ENCODE assay signal across 8 mouse cellular contexts in the genomic region with DNA sequence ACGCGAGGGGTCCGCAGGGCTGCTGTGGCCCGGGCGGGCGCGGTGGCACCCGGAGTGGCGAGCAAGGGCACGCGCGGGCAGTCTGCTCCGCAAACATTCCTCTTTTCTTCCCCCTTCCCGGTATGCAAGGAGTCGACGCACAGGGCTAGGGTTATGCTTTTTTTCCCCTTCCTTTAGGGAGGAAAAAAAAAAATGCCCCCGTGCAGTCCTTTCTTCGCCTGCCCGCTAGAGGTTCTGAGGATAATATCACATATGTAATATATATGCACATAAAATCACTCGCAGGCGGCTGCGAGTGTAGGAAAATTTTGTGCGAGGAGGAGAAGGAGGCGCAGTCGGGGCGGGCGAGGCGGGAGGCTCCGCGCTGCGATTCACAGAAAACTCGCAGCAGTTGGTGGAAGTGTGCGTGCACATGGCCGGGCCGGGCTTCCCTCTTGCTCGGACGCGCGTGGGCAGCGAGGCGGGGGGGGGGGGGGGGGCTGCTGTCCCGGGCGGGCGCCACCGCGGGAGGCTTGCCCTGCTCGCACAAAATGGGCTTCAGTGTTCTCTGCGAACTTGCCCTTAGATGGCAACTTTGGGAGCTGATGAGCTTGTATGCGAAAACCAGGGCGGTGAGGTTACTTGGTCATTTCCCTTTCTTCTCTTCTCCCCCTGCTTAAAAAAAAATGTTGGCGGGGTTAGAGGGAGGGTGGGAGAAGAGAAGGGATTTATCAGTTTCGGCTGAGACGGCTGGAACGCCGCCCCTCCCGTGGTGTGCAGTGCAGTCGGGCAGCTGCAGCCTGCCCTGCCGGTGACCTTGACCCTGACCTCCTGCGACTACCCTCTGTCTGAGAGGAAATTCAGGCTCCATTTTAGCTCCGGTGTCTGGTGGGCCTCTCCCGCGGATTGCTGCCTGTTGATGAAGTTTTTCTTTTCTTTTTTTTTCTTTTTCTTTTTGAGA. TPM values are rescaled to one million over a fixed set of nuclear protein-coding genes. Genes with fewer than 3 reads are reported as not detected.
DNase-seq lines count a peak whose midpoint lies in the region; ATAC-seq and TF ChIP-seq lines count a peak whose summit lies in the region.

No protein-coding gene starts in this region.

- H3K9ac ChIP-seq in ES-E14 (ENCODE audit: insufficient read depth, low read depth, low read length, poor library complexity, severe bottlenecking) = peak overlapping the region; percentile 84
- peak overlapping the region; percentile 94 for H3K9ac ChIP-seq in forebrain, embryonic 16.5 days (replicated peaks; ENCODE audit: low read depth, low read length)
- peak overlapping the region; percentile 88 for H3K9ac ChIP-seq in lung, embryonic 15.5 days

- WGBS in forebrain, embryonic 16.5 days = under 1% methylated on average over 56 of the region's 62 CpGs
- WGBS in lung, embryonic 15.5 days = under 1% methylated on average over 53 of the region's 62 CpGs

- peak overlapping the region; percentile 72 to 97 for H3K4me3 ChIP-seq in ES-E14 (ENCODE audit: insufficient read depth in 1 of 2, low read depth in 1 of 2, low read length in 2 of 2, poor library complexity in 1 of 2, severe bottlenecking in 1 of 2)
- H3K4me3 ChIP-seq in forebrain, embryonic 16.5 days (replicated peaks; ENCODE audit: low read length) = peak overlapping the region; percentile 60
- peak overlapping the region; percentile 82 for H3K4me3 ChIP-seq in lung, embryonic 15.5 days

- peaks cover 12 to 14% of the 10 kb centered on the region in 2 experiments for H3K4me1 ChIP-seq in ES-E14 (ENCODE audit: control insufficient read depth in 2 of 2, insufficient read depth in 2 of 2, low read length in 2 of 2, poor library complexity in 1 of 2)
- H3K4me1 ChIP-seq in forebrain, embryonic 16.5 days (replicated peaks; ENCODE audit: control insufficient read depth, insufficient read depth, low read length) = peaks cover 30% of the 10 kb centered on the region
- H3K4me1 ChIP-seq in lung, embryonic 15.5 days = peaks cover 21% of the 10 kb centered on the region

- peak overlapping the region; percentile 84 for H3K4me2 ChIP-seq in forebrain, embryonic 16.5 days (ENCODE audit: low read length)
- H3K4me2 ChIP-seq in lung, embryonic 15.5 days = peak overlapping the region; percentile 85

- no peaks in the 10 kb centered on the region for H3K9me3 ChIP-seq in ES-E14 (ENCODE audit: control insufficient read depth, insufficient read depth, low read depth, low read length)
- no peaks in the 10 kb centered on the region for H3K9me3 ChIP-seq in forebrain, embryonic 16.5 days (ENCODE audit: control insufficient read depth, low read length)
- H3K9me3 ChIP-seq in lung, embryonic 15.5 days = no peaks in the 10 kb centered on the region

- DNase-seq in ES-E14 (ENCODE audit: low read depth, low spot score) = peak; percentile 75
- DNase-seq in heart, postnatal 25 days (ENCODE audit: low spot score) = peak; percentile 20
- DNase-seq in layer of hippocampus, adult 9-11 months = peak; percentile 30
- peak; percentile 36 for DNase-seq in ovary, postnatal 14 days (ENCODE audit: low spot score)
- peak; percentile 26 to 31 for DNase-seq in thymus, postnatal 36 days

- intact Hi-C loops in heart, postnatal 25 days (cut with DNase I) = no loop called here

- H3K27me3 ChIP-seq in forebrain, embryonic 16.5 days (replicated peaks; ENCODE audit: control insufficient read depth, insufficient read depth, low read length) = no peaks in the 10 kb centered on the region
- no peaks in the 10 kb centered on the region for H3K27me3 ChIP-seq in lung, embryonic 15.5 days

- in situ Hi-C loops in ES-E14 (cut with MboI; ENCODE audit: low sequenced_read_pairs in 2 of 2, unreplicated experiment in 2 of 2) = no loop called here

- ATAC-seq in cerebellum, adult (ENCODE audit: insufficient number of reproducible peaks, low FRiP score, low TSS enrichment) = peak; percentile 19
- peak; percentile 10 for ATAC-seq in forebrain, embryonic 16.5 days
- ATAC-seq in lung, embryonic 15.5 days (ENCODE audit: borderline replicate concordance, extremely low read depth, low FRiP score, low TSS enrichment) = peak; percentile 17

- no peaks in the 10 kb centered on the region for H3K36me3 ChIP-seq in ES-E14 (ENCODE audit: control insufficient read depth, insufficient read depth, low read length, poor library complexity, severe bottlenecking)
- no peaks in the 10 kb centered on the region for H3K36me3 ChIP-seq in forebrain, embryonic 16.5 days (ENCODE audit: control insufficient read depth, insufficient read depth)
- no peaks in the 10 kb centered on the region for H3K36me3 ChIP-seq in lung, embryonic 15.5 days

- peak overlapping the region; percentile 96 for H3K27ac ChIP-seq in ES-E14 (ENCODE audit: insufficient read depth, low read depth, low read length, poor library complexity, severe bottlenecking)
- H3K27ac ChIP-seq in forebrain, embryonic 16.5 days (ENCODE audit: low read length) = peak overlapping the region; percentile 95
- H3K27ac ChIP-seq in lung, embryonic 15.5 days = peak overlapping the region; percentile 100

TF ChIP-seq in ES-E14, 5 proteins besides CTCF, POLR2A, EP300 and RAD21:
- no peak for TF ChIP-seq CHD2 (IDR thresholded peaks at IDR 0.05; ENCODE audit: low read depth, low read length)
- peak; percentile 48; the same call in 1 of the 2 replicates for TF ChIP-seq ZNF384 (IDR thresholded peaks at IDR 0.05; ENCODE audit: low read depth, low read length)
- no peak for TF ChIP-seq ZC3H11A (IDR thresholded peaks at IDR 0.05; ENCODE audit: borderline replicate concordance, low read depth, low read length)
- TF ChIP-seq HCFC1 (IDR thresholded peaks at IDR 0.05; ENCODE audit: borderline replicate concordance, insufficient read depth, low read length) = peak; percentile 21; the same call in 1 of the 2 replicates
TF ChIP-seq in ES-E14: peak in this region for 2.

RNA-seq across cellular contexts. Expression of gene Zfp827, which starts 2.4 kb away (rescaled TPM):
- total RNA-seq in ES-E14 (2012; rRNA removed) = 5.8 and 6.3 TPM in 2 replicates
- 12.1 and 12.6 TPM in 2 replicates for polyA plus RNA-seq in forebrain, embryonic 16.5 days (2015; fragmentation: Nextera tagmentation; extraction: Ambion mirVana)
- 10 to 100 TPM; 13.2 to 13.6 TPM for total RNA-seq in heart, postnatal 25 days (2021)
- 6.5 and 7.5 TPM in 2 replicates for polyA plus RNA-seq in lung, embryonic 15.5 days (2015; fragmentation: Nextera tagmentation; extraction: Ambion mirVana)

Comparison
In these comparisons a context has a peak if more than half of its experiments do, and no peak if none do; other contexts are left out.
1. Peak in every context shown above with its lines: DNase-seq, ATAC-seq, H3K4me3 ChIP-seq and H3K27ac ChIP-seq.
2. DNase-seq: peak in every context shown above with its lines; median percentile 75 in ES-E14; 36 in ovary, postnatal 14 days; 30 in layer of hippocampus, adult 9-11 months; 28 in thymus, postnatal 36 days; 20 in heart, postnatal 25 days.